Mouse (Mus musculus) erythroblast, embryonic 14.5 days (primary cell): ENCODE results near the gene Nr2c1.

Experiments
- GATA1 ChIP-seq: IDR thresholded peaks from 2 replicates; pipeline ENCODE4 v1.6.1; 2012; ENCODE audit warnings: low read length, inconsistent platforms, mixed read lengths
- TAL1 ChIP-seq: IDR thresholded peaks from 3 replicates; pipeline ENCODE4 v1.6.1; 2012; ENCODE audit warnings: low read length, inconsistent platforms, mixed read lengths

DNA sequence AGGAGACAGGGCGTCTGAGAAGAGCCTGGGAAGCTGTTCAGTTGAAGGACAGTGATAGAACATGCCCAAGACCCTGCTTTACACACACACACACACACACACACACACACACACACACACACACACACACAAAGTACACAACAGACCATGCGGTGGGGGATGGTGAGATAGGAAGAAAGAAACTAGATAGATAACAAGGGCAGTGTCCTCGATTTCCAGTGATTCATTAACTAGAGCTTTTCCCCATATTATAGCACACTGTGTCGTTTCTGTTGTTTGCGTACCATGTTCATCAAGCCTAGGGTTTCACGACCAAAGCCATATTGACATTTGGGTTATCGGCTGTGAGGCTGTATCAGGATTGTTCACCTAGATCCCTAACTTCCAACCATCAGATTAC is 28.8 kb upstream of the Nr2c1 start:
- TF ChIP-seq GATA1 (no peak), TAL1 (no peak)
